Mouse (Mus musculus) ovary, adult 10 weeks (tissue): ENCODE measurements around the gene Mpdu1. TPM values are rescaled to one million over a fixed set of nuclear protein-coding genes. Genes with fewer than 3 reads are reported as not detected.

Experiments
- polyA plus RNA-seq: library from polyadenylated mRNA; stranded (reverse); fragments of 350-450 nt; fragmentation: Illumina TruSeq; extraction: RNeasy Lipid Tissue Mini Kit (QIAGEN cat#74804); gene quantifications from one replicate; pipeline ENCODE4 v1.2.3, GENCODE M21; 2014

Mpdu1 gene
- polyA plus RNA-seq, result 13.0 TPM

GRCm38 (mm10) chr11:69662213-69662966 is at the start of gene Mpdu1:
TSS of gene Mpdu1 (minus strand) at chr11:69662642.

GRCm38 (mm10) chr11:69695361-69696181 is 33.1 kb upstream of the Mpdu1 start, which contains the start of the genes Tnfsf12 and Tnfsfm13:
TSS of gene Tnfsf12 (minus strand) at chr11:69695849.
TSS of gene Tnfsfm13 (minus strand) at chr11:69696098.

GRCm38 (mm10) chr11:69685526-69686148 is 23.2 kb upstream of the Mpdu1 start, which contains the start of gene Tnfsf13:
TSS of gene Tnfsf13 (minus strand) at chr11:69685784.

GRCm38 (mm10) chr11:69681314-69682208 is 19.1 kb upstream of the Mpdu1 start, which contains the start of gene Senp3:
TSS of gene Senp3 (minus strand) at chr11:69682084.

GRCm38 (mm10) chr11:69672211-69672706 is 9.8 kb upstream of the Mpdu1 start, which contains the start of gene Eif4a1:
TSS of gene Eif4a1 (minus strand) at chr11:69672423.

GRCm38 (mm10) chr11:69665961-69666664 is 3.7 kb upstream of the Mpdu1 start, which contains the start of gene Cd68:
TSS of gene Cd68 (minus strand) at chr11:69666153.

GRCm38 (mm10) chr11:69655264-69656064 is 7.0 kb downstream of the Mpdu1 start, which contains the start of gene Sox15:
TSS of gene Sox15 (plus strand) at chr11:69655314.

GRCm38 (mm10) chr11:69632284-69633089 is 30.0 kb downstream of the Mpdu1 start, which contains the start of gene Fxr2:
TSS of gene Fxr2 (plus strand) at chr11:69632990.

GRCm38 (mm10) chr11:69621571-69622268 is 40.7 kb downstream of the Mpdu1 start, which contains the start of gene Sat2:
TSS of gene Sat2 (plus strand) at chr11:69622024.

GRCm38 (mm10) chr11:69617805-69618204 is 44.6 kb downstream of the Mpdu1 start, which contains the start of gene Shbg:
TSS of gene Shbg (minus strand) at chr11:69617905.

Other genes with a start within 250 kb of the Mpdu1 start
- gene Kdm6b, start 249.0 kb downstream of the Mpdu1 start, polyA plus RNA-seq, result 8.6 TPM
- gene Dnah2, start 113.5 kb downstream of the Mpdu1 start, polyA plus RNA-seq, result 0.48 TPM
- 1.6 TPM for gene Efnb3, start 102.4 kb downstream of the Mpdu1 start, polyA plus RNA-seq
- gene Wrap53, start 82.4 kb downstream of the Mpdu1 start, polyA plus RNA-seq, result 1.1 TPM
- gene Trp53, start 82.3 kb downstream of the Mpdu1 start, polyA plus RNA-seq, result 9.2 TPM
- gene Atp1b2, start 56.7 kb downstream of the Mpdu1 start, polyA plus RNA-seq, result 165 TPM
- gene Shbg, start 44.7 kb downstream of the Mpdu1 start, polyA plus RNA-seq, result 0.66 TPM
- 4.7 TPM for gene Sat2, start 40.6 kb downstream of the Mpdu1 start, polyA plus RNA-seq
- 11.1 TPM for gene Fxr2, start 29.7 kb downstream of the Mpdu1 start, polyA plus RNA-seq
- not detected for gene Sox15, start 7.3 kb downstream of the Mpdu1 start, polyA plus RNA-seq
- 9.4 TPM for gene Cd68, start 3.5 kb upstream of the Mpdu1 start, polyA plus RNA-seq
- gene Eif4a1, start 9.8 kb upstream of the Mpdu1 start, polyA plus RNA-seq, result 723 TPM
- 55.2 TPM for gene Senp3, start 19.4 kb upstream of the Mpdu1 start, polyA plus RNA-seq
- 10.7 TPM for gene Tnfsf13, start 23.1 kb upstream of the Mpdu1 start, polyA plus RNA-seq
- gene Tnfsf12, start 33.2 kb upstream of the Mpdu1 start, polyA plus RNA-seq, result 4.0 TPM
- gene Tnfsfm13, start 33.5 kb upstream of the Mpdu1 start, polyA plus RNA-seq, result 2.3 TPM
- gene Polr2a, start 96.0 kb upstream of the Mpdu1 start, polyA plus RNA-seq, result 38.0 TPM
- gene Slc35g3, start 99.3 kb upstream of the Mpdu1 start, polyA plus RNA-seq, result 0.48 TPM
- gene Zbtb4, start 103.3 kb upstream of the Mpdu1 start, polyA plus RNA-seq, result 26.4 TPM
- gene Chrnb1, start 133.3 kb upstream of the Mpdu1 start, polyA plus RNA-seq, result 3.4 TPM
- gene Fgf11, start 139.2 kb upstream of the Mpdu1 start, polyA plus RNA-seq, result 7.0 TPM
- 1.2 TPM for gene Tmem102, start 143.0 kb upstream of the Mpdu1 start, polyA plus RNA-seq
- not detected for gene Gm39566, start 152.7 kb upstream of the Mpdu1 start, polyA plus RNA-seq
- not detected for gene Spem2, start 155.8 kb upstream of the Mpdu1 start, polyA plus RNA-seq
- gene Spem1, start 159.5 kb upstream of the Mpdu1 start, polyA plus RNA-seq, result not detected
- 1.4 TPM for gene Nlgn2, start 175.1 kb upstream of the Mpdu1 start, polyA plus RNA-seq
- 16.6 TPM for gene Tmem256, start 175.9 kb upstream of the Mpdu1 start, polyA plus RNA-seq
- gene Plscr3, start 183.7 kb upstream of the Mpdu1 start, polyA plus RNA-seq, result 1.2 TPM
- gene Tnk1, start 196.1 kb upstream of the Mpdu1 start, polyA plus RNA-seq, result 0.26 TPM
- gene Tmem95, start 215.4 kb upstream of the Mpdu1 start, polyA plus RNA-seq, result not detected
- gene Kctd11, start 218.8 kb upstream of the Mpdu1 start, polyA plus RNA-seq, result 2.4 TPM
- gene Acap1, start 232.9 kb upstream of the Mpdu1 start, polyA plus RNA-seq, result not detected
- 2.4 TPM for gene 2810408A11Rik, start 238.3 kb upstream of the Mpdu1 start, polyA plus RNA-seq
- 4.1 TPM for gene Neurl4, start 238.4 kb upstream of the Mpdu1 start, polyA plus RNA-seq